In genomic region chr3:68676831-68677303, GRCm38 (mm10) we compare ENCODE assay signal across 7 mouse cellular contexts. TPM values are rescaled to one million over a fixed set of nuclear protein-coding genes. Genes with fewer than 3 reads are reported as not detected.
DNase-seq lines count a peak whose midpoint lies in the region; TF ChIP-seq lines count a peak whose summit lies in the region.

No protein-coding gene starts in this region.

- no peaks in the 10 kb centered on the region for H3K36me3 ChIP-seq in ES-E14 (ENCODE audit: control insufficient read depth, insufficient read depth, low read length, poor library complexity, severe bottlenecking)
- H3K36me3 ChIP-seq in myocyte (ENCODE audit: control insufficient read depth, insufficient read depth): no peaks in the 10 kb centered on the region

- H3K4me2 ChIP-seq in myocyte (ENCODE audit: low read depth): peak overlapping the region; percentile 87

- no peaks in the 10 kb centered on the region for H3K27me3 ChIP-seq in myocyte (ENCODE audit: control insufficient read depth, insufficient read depth, insufficient read length)

- H3K4me3 ChIP-seq in ES-E14 (ENCODE audit: insufficient read depth in 1 of 2, low read depth in 1 of 2, low read length in 2 of 2, poor library complexity in 1 of 2, severe bottlenecking in 1 of 2) (peak overlapping the region; percentile 45 to 57), myocyte (peak overlapping the region; percentile 21)

- DNase-seq in CD4-positive helper T cell, adult 2 months (ENCODE audit: low read depth, low spot score): peak; percentile 72
- DNase-seq in ES-E14 (ENCODE audit: low read depth, low spot score): no peak
- DNase-seq in fibroblast of lung, adult 2 months (ENCODE audit: low read depth): peak; percentile 40
- DNase-seq in heart, postnatal 36 days: peak; percentile 35 to 54
- peak; percentile 42 for DNase-seq in left cerebral cortex, postnatal 4 days
- DNase-seq in telencephalon, adult 2 months (ENCODE audit: low read depth, low spot score): peak; percentile 96

- H3K9ac ChIP-seq in ES-E14 (ENCODE audit: insufficient read depth, low read depth, low read length, poor library complexity, severe bottlenecking): peak overlapping the region; percentile 13; the same call in 1 of the 2 replicates

- no peak overlapping the region for H3ac ChIP-seq in myocyte (ENCODE audit: control insufficient read depth, insufficient read length)

- in situ Hi-C loops in ES-E14 (cut with MboI; ENCODE audit: low sequenced_read_pairs in 2 of 2, unreplicated experiment in 2 of 2): no loop called here

- H3K4me1 ChIP-seq in ES-E14 (ENCODE audit: control insufficient read depth in 2 of 2, insufficient read depth in 2 of 2, low read length in 2 of 2, poor library complexity in 1 of 2): peaks cover 0 to 3% of the 10 kb centered on the region in 2 experiments; a peak in 2 of 4 replicates

- intact Hi-C loops in heart, postnatal 36 days (cut with DNase I): no loop called here
- intact Hi-C loops in left cerebral cortex, postnatal 4 days (cut with DNase I): no loop called here

- no peak overlapping the region for H3K27ac ChIP-seq in ES-E14 (ENCODE audit: insufficient read depth, low read depth, low read length, poor library complexity, severe bottlenecking)

- no peaks in the 10 kb centered on the region for H3K9me3 ChIP-seq in ES-E14 (ENCODE audit: control insufficient read depth, insufficient read depth, low read depth, low read length)

- TF ChIP-seq POLR2A in myocyte (IDR thresholded peaks at IDR 0.05; ENCODE audit: insufficient read length, low read depth): peak; percentile 57

- H3K79me2 ChIP-seq in myocyte (ENCODE audit: control insufficient read depth, insufficient read depth): no peaks in the 10 kb centered on the region

TF ChIP-seq in ES-E14, 5 proteins besides CTCF, POLR2A, EP300 and RAD21:
- TF ChIP-seq HCFC1 (IDR thresholded peaks at IDR 0.05; ENCODE audit: borderline replicate concordance, insufficient read depth, low read length): no peak
- TF ChIP-seq MAFK (IDR thresholded peaks at IDR 0.05; ENCODE audit: insufficient read depth, low read depth, low read length): no peak
- TF ChIP-seq CHD2 (IDR thresholded peaks at IDR 0.05; ENCODE audit: low read depth, low read length): no peak
- no peak for TF ChIP-seq ZC3H11A (IDR thresholded peaks at IDR 0.05; ENCODE audit: borderline replicate concordance, low read depth, low read length)
- no peak for TF ChIP-seq ZNF384 (IDR thresholded peaks at IDR 0.05; ENCODE audit: low read depth, low read length)

TF ChIP-seq in myocyte, 11 proteins besides CTCF, POLR2A, EP300 and RAD21:
- no peak for TF ChIP-seq CEBPB (IDR thresholded peaks at IDR 0.05; ENCODE audit: insufficient read depth, poor library complexity, severe bottlenecking)
- peak; percentile 75 for TF ChIP-seq TCF12 (IDR thresholded peaks at IDR 0.05; ENCODE audit: insufficient read depth, poor library complexity, severe bottlenecking)
- no peak for TF ChIP-seq REST (IDR thresholded peaks at IDR 0.05; ENCODE audit: insufficient read depth, insufficient read length)
- TF ChIP-seq MYOG (IDR thresholded peaks at IDR 0.05; ENCODE audit: control insufficient read depth in 1 of 3, insufficient read depth in 1 of 3, insufficient read length in 2 of 3, low read depth in 2 of 3): peak; percentile 76 to 80 (median 80)
- TF ChIP-seq USF1 (IDR thresholded peaks at IDR 0.05; ENCODE audit: low read depth): no peak
- TF ChIP-seq TCF3 (IDR thresholded peaks at IDR 0.05; ENCODE audit: insufficient read length, low read depth): peak; percentile 84
- TF ChIP-seq MYOD1 (IDR thresholded peaks at IDR 0.05; ENCODE audit: control insufficient read depth in 1 of 3, insufficient read length in 2 of 3, low read depth in 2 of 3): peak; percentile 34 to 92 (median 89)

RNA-seq across cellular contexts. Expression of gene Il12a, which starts 13.6 kb away (rescaled TPM):
- not detected in 2 replicates for total RNA-seq in ES-E14 (2012; rRNA removed)
- total RNA-seq in heart, postnatal 36 days (2021): under 1 TPM in 1 of 2 experiments, not detected in 1; 0.79 TPM
- not detected for total RNA-seq in left cerebral cortex, postnatal 4 days (2021)
- 3.4 TPM for polyA plus RNA-seq in myocyte (2012; fragmentation: generic; extraction: Trizol)
